Comparison of ENCODE assay signal across 8 mouse cellular contexts in the genomic region with DNA sequence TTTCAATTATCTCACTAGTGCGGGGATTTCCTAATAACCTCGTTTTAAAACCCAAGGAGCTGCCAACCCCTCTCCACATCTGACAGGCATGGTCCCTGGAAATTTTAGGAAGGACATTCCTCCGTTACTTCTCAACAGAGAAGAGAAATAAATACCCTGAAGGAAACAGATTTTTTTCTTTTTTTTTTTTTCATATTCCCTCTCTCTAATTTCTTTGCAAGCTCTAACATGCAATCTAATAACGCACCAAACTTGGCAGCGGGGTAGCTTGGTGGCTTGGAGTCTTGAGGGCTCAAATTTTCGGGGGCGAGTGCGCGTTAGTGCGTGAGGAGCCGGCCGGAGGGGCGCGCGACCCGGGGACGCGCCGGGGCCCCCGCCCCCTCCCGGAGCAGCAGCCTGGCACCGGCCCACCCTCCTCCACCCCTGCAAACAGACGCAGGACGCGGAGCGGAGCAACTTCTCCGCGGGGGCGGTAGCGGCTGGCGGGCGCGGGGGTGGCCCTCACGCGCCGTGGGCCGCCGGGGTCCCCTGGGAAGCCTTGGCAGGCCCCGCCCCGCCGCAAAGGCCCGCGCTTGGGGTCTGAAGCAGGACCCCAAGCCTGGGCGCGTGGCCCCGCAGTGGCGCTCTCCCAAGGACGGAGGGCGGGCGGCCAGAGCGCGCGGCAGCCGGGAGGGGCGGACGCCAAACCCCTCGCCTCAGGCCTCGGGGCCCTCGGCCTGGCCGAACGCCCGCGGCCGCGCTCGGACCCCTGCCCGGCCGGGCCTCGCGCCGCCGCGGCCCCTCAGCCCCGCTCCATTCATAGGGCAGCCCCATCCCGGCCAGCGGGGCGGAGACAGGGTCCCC. TPM values are rescaled to one million over a fixed set of nuclear protein-coding genes. Genes with fewer than 3 reads are reported as not detected.
A peak's percentile ranks its signal among the peaks of the same experiment; 100 is the strongest.
DNase-seq lines count a peak whose midpoint lies in the region; ATAC-seq and TF ChIP-seq lines count a peak whose summit lies in the region.

No protein-coding gene starts in this region.

- peak overlapping the region; percentile 65 to 94 (median 77) for H3K4me3 ChIP-seq in CH12.LX (replicated peaks in 1 of 3; ENCODE audit: low read depth in 2 of 3, low read length in 2 of 3, poor library complexity in 1 of 3)
- H3K4me3 ChIP-seq in forebrain, embryonic 10.5 days = peak overlapping the region; percentile 97
- peak overlapping the region; percentile 95 to 99 for H3K4me3 ChIP-seq in heart, embryonic 14.5 days (ENCODE audit: control insufficient read depth in 1 of 2, insufficient read depth in 1 of 2, low read depth in 1 of 2, low read length in 2 of 2)
- H3K4me3 ChIP-seq in lung, embryonic 16.5 days (ENCODE audit: low read length) = peak overlapping the region; percentile 93

- peak; percentile 29 for DNase-seq in CH12.LX (ENCODE audit: extremely low read depth)
- peak; percentile 74 for DNase-seq in adrenal gland, adult 2 months
- DNase-seq in forebrain, embryonic 10.5 days (ENCODE audit: extremely low spot score, low spot score) = no peak
- peak; percentile 28 to 69 for DNase-seq in kidney, postnatal 36 days
- DNase-seq in right cerebral cortex, postnatal 25 days = peak; percentile 41
- DNase-seq in urinary bladder, postnatal 4 days (ENCODE audit: low spot score in 2 of 2) = peak; percentile 53 to 61

- peak overlapping the region; percentile 95 for H3K9ac ChIP-seq in CH12.LX (ENCODE audit: insufficient read depth, low read depth)
- peak overlapping the region; percentile 99 for H3K9ac ChIP-seq in heart, embryonic 14.5 days (ENCODE audit: low read length)
- peak overlapping the region; percentile 98 for H3K9ac ChIP-seq in lung, embryonic 16.5 days (ENCODE audit: low read length)

- peak overlapping the region; percentile 97 for H3K4me2 ChIP-seq in CH12.LX (ENCODE audit: insufficient read depth, low read depth, poor library complexity, severe bottlenecking)
- H3K4me2 ChIP-seq in heart, embryonic 14.5 days (ENCODE audit: low read length) = peak overlapping the region; percentile 74
- H3K4me2 ChIP-seq in lung, embryonic 16.5 days (ENCODE audit: low read depth, low read length) = peak overlapping the region; percentile 65

- peak overlapping the region; percentile 50 for H3K27ac ChIP-seq in CH12.LX (ENCODE audit: insufficient read depth, low read depth)
- H3K27ac ChIP-seq in forebrain, embryonic 10.5 days = peak overlapping the region; percentile 99
- H3K27ac ChIP-seq in heart, embryonic 14.5 days (replicated peaks in 1 of 2; ENCODE audit: control insufficient read depth in 1 of 2, insufficient read depth in 1 of 2, low read depth in 2 of 2, low read length in 2 of 2) = peak overlapping the region; percentile 97 to 99
- peak overlapping the region; percentile 99 for H3K27ac ChIP-seq in lung, embryonic 16.5 days (ENCODE audit: low read length)

- WGBS in forebrain, embryonic 10.5 days = under 1% methylated on average over 76 of the region's 77 CpGs
- under 1% methylated on average over 75 of the region's 77 CpGs for WGBS in heart, embryonic 14.5 days
- WGBS in lung, embryonic 16.5 days = under 1% methylated on average over 67 of the region's 77 CpGs

- no peak for TF ChIP-seq CTCF in CH12.LX (conservative IDR thresholded peaks at IDR 0.05 in 1 of 2, IDR thresholded peaks at IDR 0.05 in 1 of 2; ENCODE audit: low read depth in 2 of 2, low read length in 2 of 2)

- in situ Hi-C loops in CH12.LX (cut with MboI; ENCODE audit: low pct_ligation_motif_present, low pct_unique_long_range_greater_than_20kb, low sequenced_read_pairs) = no loop called here

- no peak for TF ChIP-seq POLR2A in CH12.LX (IDR thresholded peaks at IDR 0.05; ENCODE audit: low read depth, low read length)

- ATAC-seq in heart, embryonic 14.5 days (ENCODE audit: insufficient number of reproducible peaks, insufficient read depth, low FRiP score, low read depth) = peak; percentile 51
- peak; percentile 64 for ATAC-seq in lung, embryonic 16.5 days (ENCODE audit: low read depth)

- H3K27me3 ChIP-seq in CH12.LX (replicated peaks) = peaks cover 30% of the 10 kb centered on the region
- H3K27me3 ChIP-seq in forebrain, embryonic 10.5 days (ENCODE audit: poor library complexity, severe bottlenecking) = no peaks in the 10 kb centered on the region
- H3K27me3 ChIP-seq in heart, embryonic 14.5 days (ENCODE audit: control insufficient read depth, insufficient read depth, low read length) = no peaks in the 10 kb centered on the region
- no peaks in the 10 kb centered on the region for H3K27me3 ChIP-seq in lung, embryonic 16.5 days (ENCODE audit: control insufficient read depth, insufficient read depth, low read depth, low read length)

- no peak for TF ChIP-seq EP300 in CH12.LX (IDR thresholded peaks at IDR 0.05; ENCODE audit: low read length)

- dilution Hi-C loops in CH12.LX (cut with MboI; ENCODE audit: extremely low pct_ligation_motif_present, extremely low pct_unique_long_range_greater_than_20kb, low sequenced_read_pairs) = no loop called here

- H3K4me1 ChIP-seq in CH12.LX (ENCODE audit: control insufficient read depth in 1 of 2, insufficient read depth in 2 of 2) = peaks cover 5 to 40% of the 10 kb centered on the region in 2 experiments
- peaks cover 28% of the 10 kb centered on the region for H3K4me1 ChIP-seq in forebrain, embryonic 10.5 days
- H3K4me1 ChIP-seq in heart, embryonic 14.5 days (ENCODE audit: control insufficient read depth in 2 of 2, insufficient read depth in 2 of 2, low read length in 2 of 2) = peaks cover 2 to 22% of the 10 kb centered on the region in 2 experiments; a peak in 3 of 4 replicates
- peaks cover 29% of the 10 kb centered on the region for H3K4me1 ChIP-seq in lung, embryonic 16.5 days (replicated peaks; ENCODE audit: control insufficient read depth, insufficient read depth, low read length)

- no peak for TF ChIP-seq RAD21 in CH12.LX (IDR thresholded peaks at IDR 0.05; ENCODE audit: low read depth, low read length)

- H3K9me3 ChIP-seq in CH12.LX (replicated peaks; ENCODE audit: low read length) = no peaks in the 10 kb centered on the region
- H3K9me3 ChIP-seq in forebrain, embryonic 10.5 days = no peaks in the 10 kb centered on the region
- no peaks in the 10 kb centered on the region for H3K9me3 ChIP-seq in heart, embryonic 14.5 days (ENCODE audit: control insufficient read depth, low read length)
- no peaks in the 10 kb centered on the region for H3K9me3 ChIP-seq in lung, embryonic 16.5 days (ENCODE audit: control insufficient read depth, low read length)

- H3K36me3 ChIP-seq in CH12.LX (replicated peaks in 1 of 2; ENCODE audit: control insufficient read depth in 1 of 2, insufficient read depth in 1 of 2, low read length in 1 of 2) = peaks cover 0 to 5% of the 10 kb centered on the region in 2 experiments
- peaks cover 8% of the 10 kb centered on the region for H3K36me3 ChIP-seq in forebrain, embryonic 10.5 days (replicated peaks)
- H3K36me3 ChIP-seq in heart, embryonic 14.5 days (ENCODE audit: control insufficient read depth, insufficient read depth, low read length) = peaks cover 3% of the 10 kb centered on the region; the same call in 1 of the 2 replicates
- H3K36me3 ChIP-seq in lung, embryonic 16.5 days (ENCODE audit: control insufficient read depth, insufficient read depth, low read length) = no peaks in the 10 kb centered on the region

- H3K79me2 ChIP-seq in CH12.LX (replicated peaks; ENCODE audit: control insufficient read depth, extremely low read depth, insufficient read depth, poor library complexity, severe bottlenecking) = peaks cover 49% of the 10 kb centered on the region

TF ChIP-seq in CH12.LX, 34 proteins besides CTCF, POLR2A, EP300 and RAD21:
- TF ChIP-seq ZC3H11A (IDR thresholded peaks at IDR 0.05; ENCODE audit: low read depth, low read length) = no peak
- TF ChIP-seq ZMIZ1 (IDR thresholded peaks at IDR 0.05; ENCODE audit: low read depth, low read length) = no peak
- TF ChIP-seq ZNF384 (IDR thresholded peaks at IDR 0.05; ENCODE audit: low read depth, low read length) = peak; percentile 64
- TF ChIP-seq ZKSCAN1 (IDR thresholded peaks at IDR 0.05; ENCODE audit: borderline replicate concordance, low read depth, low read length) = no peak
- no peak for TF ChIP-seq MAFK (IDR thresholded peaks at IDR 0.05; ENCODE audit: insufficient replicate concordance, low read length)
- TF ChIP-seq RCOR1 (conservative IDR thresholded peaks at IDR 0.05; ENCODE audit: low read depth, low read length) = no peak
- no peak for TF ChIP-seq KAT2A (IDR thresholded peaks at IDR 0.05; ENCODE audit: insufficient replicate concordance, low read length)
- TF ChIP-seq MAZ (IDR thresholded peaks at IDR 0.05; ENCODE audit: low read depth, low read length) = no peak
- no peak for TF ChIP-seq IRF4 (IDR thresholded peaks at IDR 0.05; ENCODE audit: low read depth, low read length)
- peak; percentile 26; the same call in 1 of the 2 replicates for TF ChIP-seq UBTF (IDR thresholded peaks at IDR 0.05; ENCODE audit: low read depth, low read length)
- no peak for TF ChIP-seq MAX (IDR thresholded peaks at IDR 0.05; ENCODE audit: low read length)
- no peak for TF ChIP-seq MYC (IDR thresholded peaks at IDR 0.05; ENCODE audit: low read depth, low read length)
- no peak for TF ChIP-seq PAX5 (IDR thresholded peaks at IDR 0.05; ENCODE audit: low read length)
- no peak; the same call in 1 of the 2 replicates for TF ChIP-seq BHLHE40 (IDR thresholded peaks at IDR 0.05; ENCODE audit: low read depth, low read length)
- no peak for TF ChIP-seq JUND (conservative IDR thresholded peaks at IDR 0.05; ENCODE audit: low read depth, low read length)
- no peak for TF ChIP-seq MEF2A (IDR thresholded peaks at IDR 0.05; ENCODE audit: borderline replicate concordance, low read depth, low read length)
- peak; percentile 58 for TF ChIP-seq SIN3A (IDR thresholded peaks at IDR 0.05; ENCODE audit: low read length)
- TF ChIP-seq MXI1 (IDR thresholded peaks at IDR 0.05; ENCODE audit: low read depth, low read length) = 0 out of 2 replicates have a peak, but pooled peaks have one; percentile 22
- no peak for TF ChIP-seq JUN (IDR thresholded peaks at IDR 0.05; ENCODE audit: insufficient read depth, low read depth, low read length)
- TF ChIP-seq USF1 (IDR thresholded peaks at IDR 0.05; ENCODE audit: low read depth, low read length) = no peak
- TF ChIP-seq TBP (conservative IDR thresholded peaks at IDR 0.05; ENCODE audit: low read depth, low read length) = no peak
TF ChIP-seq in CH12.LX: peak in this region for 4.

RNA-seq across cellular contexts. Expression of gene Chd6, which starts 0.6 kb away (rescaled TPM):
- total RNA-seq in CH12.LX (2012; rRNA removed) (17.1 and 19.7 TPM in 2 replicates), CH12.LX (2014; rRNA removed) (9.4 and 10.8 TPM in 2 replicates)
- 12.9 and 14.0 TPM in 2 replicates for polyA plus RNA-seq in CH12.LX (2012; ENCODE audit: insufficient read length, low read depth)
- 10 to 100 TPM; 27.7 to 34.1 TPM for total RNA-seq in adrenal gland, adult 2 months (2021)
- 5.7 and 6.6 TPM in 2 replicates for polyA plus RNA-seq in adrenal gland, adult 2 months (2012; rRNA removed)
- 27.2 and 31.0 TPM in 2 replicates for polyA plus RNA-seq in forebrain, embryonic 10.5 days (2016; fragmentation: Nextera tagmentation; extraction: Ambion mirVana)
- polyA plus RNA-seq in heart, embryonic 14.5 days (2014; fragmentation: Nextera tagmentation; extraction: Ambion mirVana) = 17.9 and 21.1 TPM in 2 replicates
- 33.8 and 33.9 TPM in 2 replicates for polyA plus RNA-seq in lung, embryonic 16.5 days (2015; fragmentation: Nextera tagmentation; extraction: Ambion mirVana)
